Mouse (Mus musculus): ENCODE data around the gene Nle1.

DNA sequence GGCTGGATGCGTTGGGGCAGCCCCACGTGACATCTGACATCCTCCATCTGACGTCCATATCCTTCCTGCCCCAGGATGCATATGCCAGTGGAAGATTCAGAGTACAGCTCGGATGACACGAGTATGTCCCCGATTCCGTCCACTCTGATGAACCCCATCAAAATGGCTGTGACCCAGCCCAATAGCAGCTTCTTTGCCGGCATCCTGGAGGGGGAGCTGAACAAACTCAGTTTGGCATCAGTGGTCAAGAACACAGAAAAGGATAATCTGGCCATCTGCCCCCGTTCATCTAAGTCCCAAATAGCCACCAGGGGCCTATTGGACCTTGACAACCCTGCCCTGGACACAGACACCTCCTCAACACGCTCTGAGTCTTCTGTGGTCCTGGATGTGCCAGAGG lies 10.7 kb downstream of the Nle1 start:
- TF ChIP-seq CTCF (IDR thresholded peaks at IDR 0.05; ENCODE audit: extremely low read depth, insufficient read depth, insufficient read length, insufficient replicate concordance), result no peak
- TF ChIP-seq POLR2A (IDR thresholded peaks at IDR 0.05; ENCODE audit: low read depth, low read length), result no peak
